Mouse (Mus musculus): ENCODE results near the gene Olfr644.

DNA sequence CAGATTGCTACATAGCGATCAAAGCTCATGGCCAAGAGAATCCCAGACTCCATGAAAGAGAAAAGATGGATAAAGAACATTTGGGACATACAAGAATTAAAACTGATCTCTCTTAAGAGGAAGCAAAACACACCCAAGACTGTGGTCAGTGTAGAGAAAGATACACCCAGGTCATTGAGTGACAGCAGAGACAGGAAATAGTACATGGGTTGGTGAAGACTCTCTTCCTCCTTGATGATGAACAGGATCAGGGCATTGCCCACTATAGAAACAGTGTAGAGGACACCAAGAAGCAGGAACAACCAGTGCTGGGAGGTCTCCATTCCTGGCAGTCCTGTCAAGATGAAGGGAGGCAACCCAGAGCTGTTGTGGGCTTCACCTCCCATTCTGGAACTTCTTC is 12.5 kb downstream of the Olfr644 start:
- no peak for TF ChIP-seq CTCF (IDR thresholded peaks at IDR 0.05; ENCODE audit: control insufficient read depth, insufficient read depth, insufficient read length)
- TF ChIP-seq CEBPB (IDR thresholded peaks at IDR 0.05; ENCODE audit: low read depth) = no peak
- TF ChIP-seq MAX (IDR thresholded peaks at IDR 0.05) = no peak
- no peak for TF ChIP-seq MYOD1 (IDR thresholded peaks at IDR 0.05; ENCODE audit: control insufficient read depth, insufficient read length, low read depth)
- TF ChIP-seq MYOG (IDR thresholded peaks at IDR 0.05; ENCODE audit: control insufficient read depth, extremely low read depth, insufficient read length) = no peak

Data from C2C12 (cell line).